Mouse (Mus musculus) cortical plate, adult 2 months (tissue): ENCODE data around the gene Ankrd16. TPM values are rescaled to one million over a fixed set of nuclear protein-coding genes. Genes with fewer than 3 reads are reported as not detected.

ENCODE experiments used
- H3K27ac ChIP-seq: fragments of 200-500 bp; 2 replicates; pipeline ENCODE4 v1.5.1; 2012; ENCODE audit warnings: low read length, control low read depth, inconsistent platforms; ENCODE audit not compliant: insufficient read depth
- H3K4me1 ChIP-seq: fragments of 200-500 bp; 2 replicates; pipeline ENCODE4 v1.6.1; 2011; ENCODE audit warnings: low read length; ENCODE audit not compliant: control insufficient read depth, insufficient read depth
- H3K4me3 ChIP-seq: fragments of 200-500 bp; 2 replicates; pipeline ENCODE4 v1.5.1; 2011; ENCODE audit warnings: mild to moderate bottlenecking, low read length, control low read depth; ENCODE audit not compliant: insufficient read depth
- CTCF ChIP-seq: fragments of 200-500 bp; IDR thresholded peaks from 2 replicates; pipeline ENCODE4 v1.5.1; 2011; ENCODE audit warnings: mild to moderate bottlenecking, control low read depth, low read length; ENCODE audit not compliant: insufficient read depth; ENCODE audit errors: extremely low read depth
- POLR2A ChIP-seq: fragments of 200-500 bp; IDR thresholded peaks from 2 replicates; pipeline ENCODE4 v1.6.1; 2011; ENCODE audit warnings: mild to moderate bottlenecking, low read length, control low read depth; ENCODE audit not compliant: insufficient read depth; ENCODE audit errors: extremely low read depth
- polyA plus RNA-seq: library from polyadenylated mRNA; depleted of rRNA; stranded (reverse); fragments of >200 nt; gene quantifications from 2 replicates; pipeline ENCODE4 v1.2.3, GENCODE M21; 2012; rRNA removed

Gene Ankrd16
- 96.0 and 107 TPM in 2 replicates for polyA plus RNA-seq

- peak within 1 kb of the TSS; percentile 95 for H3K27ac ChIP-seq
- peaks cover 6% of the 10 kb centered on the region for H3K4me1 ChIP-seq
- TF ChIP-seq POLR2A, result peak; percentile 89
- TF ChIP-seq CTCF, result no peak
- peak within 1 kb of the TSS; percentile 88 for H3K4me3 ChIP-seq
Measured at GRCm38 (mm10) chr2:11777091-11778068, at the start of gene Ankrd16, which contains the start of gene Fbh1. TSS of gene Ankrd16 (plus strand) at chr2:11777876. TSS of gene Fbh1 (minus strand) at chr2:11777582.

GRCm38 (mm10) chr2:11729091-11729490 lies 48.6 kb upstream of the Ankrd16 start:
- TF ChIP-seq POLR2A (no peak), CTCF (no peak)
- Histone ChIP-seq H3K27ac (no peak overlapping the region), H3K4me1 (peaks cover 1% of the 10 kb centered on the region), H3K4me3 (no peak overlapping the region)

DNA sequence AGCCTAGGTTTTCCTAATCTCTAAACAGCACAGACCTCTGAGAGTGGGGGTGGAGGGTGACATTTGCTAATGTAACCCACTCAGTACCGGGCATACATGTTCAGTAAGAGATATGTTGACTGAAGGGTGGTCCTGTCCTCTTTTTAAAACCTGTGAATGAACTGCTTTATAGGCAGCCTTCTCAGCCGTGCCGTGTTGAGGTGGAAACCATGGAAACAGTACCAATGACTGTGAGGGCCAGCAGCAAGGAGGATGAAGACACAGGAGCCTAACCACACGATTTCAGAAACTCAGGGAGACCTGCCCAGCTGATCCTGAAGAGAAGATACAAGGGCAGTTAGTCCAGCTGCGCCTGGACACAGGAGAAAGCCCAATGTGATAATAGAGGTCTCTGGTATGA lies 44.7 kb upstream of the Ankrd16 start:
- H3K4me3 ChIP-seq, result no peak overlapping the region
- TF ChIP-seq CTCF, result no peak
- TF ChIP-seq POLR2A, result no peak

DNA sequence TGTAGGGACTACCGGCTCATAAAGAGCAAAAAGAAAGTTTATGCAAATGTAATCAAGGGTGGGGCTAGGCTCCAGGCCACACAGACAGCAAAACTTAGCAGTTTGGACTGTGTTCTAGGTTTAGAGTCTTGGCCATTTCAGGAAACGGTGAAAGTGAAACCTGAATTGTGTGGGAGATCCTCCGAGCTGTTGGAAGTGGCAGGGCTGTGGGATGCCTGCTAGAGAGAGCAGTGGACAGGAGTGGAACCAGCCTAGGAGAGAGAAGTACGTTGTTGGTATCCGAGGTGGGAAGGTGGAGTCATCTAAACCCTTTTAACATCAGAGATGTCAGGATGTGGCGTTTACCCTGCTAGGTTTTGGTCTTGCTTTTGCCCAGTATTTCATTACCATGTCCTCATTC lies 41.8 kb upstream of the Ankrd16 start:
- Histone ChIP-seq H3K4me3 (no peak overlapping the region), H3K27ac (no peak overlapping the region), H3K4me1 (peaks cover 1% of the 10 kb centered on the region)
- TF ChIP-seq POLR2A (no peak), CTCF (no peak)

More for the DNA sequence above, 44.7 kb upstream of the Ankrd16 start:
- H3K27ac ChIP-seq, result no peak overlapping the region
- peaks cover 1% of the 10 kb centered on the region for H3K4me1 ChIP-seq

DNA sequence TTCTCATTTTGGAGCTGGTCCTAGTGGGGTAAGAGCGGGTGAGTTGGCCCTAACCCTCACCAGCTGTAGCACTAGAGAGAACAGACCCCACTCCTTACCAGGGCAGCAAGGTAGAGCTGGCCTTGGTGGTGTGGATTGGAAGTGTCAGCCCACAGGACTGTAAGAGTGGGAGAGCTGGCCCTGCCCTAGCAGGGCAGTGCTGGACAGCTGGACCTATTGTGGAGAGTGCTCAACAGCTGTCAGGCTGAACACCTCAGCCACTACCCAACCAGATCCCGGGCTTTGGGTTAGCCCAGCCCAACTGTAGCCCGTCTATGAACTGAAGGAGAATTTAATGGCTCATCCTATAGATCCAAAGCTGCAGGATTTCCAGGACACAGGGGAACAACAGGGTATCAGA lies 38.9 kb upstream of the Ankrd16 start:
- no peak overlapping the region for H3K4me3 ChIP-seq
- TF ChIP-seq POLR2A (no peak), CTCF (no peak)
- no peaks in the 10 kb centered on the region for H3K4me1 ChIP-seq
- no peak overlapping the region for H3K27ac ChIP-seq

DNA sequence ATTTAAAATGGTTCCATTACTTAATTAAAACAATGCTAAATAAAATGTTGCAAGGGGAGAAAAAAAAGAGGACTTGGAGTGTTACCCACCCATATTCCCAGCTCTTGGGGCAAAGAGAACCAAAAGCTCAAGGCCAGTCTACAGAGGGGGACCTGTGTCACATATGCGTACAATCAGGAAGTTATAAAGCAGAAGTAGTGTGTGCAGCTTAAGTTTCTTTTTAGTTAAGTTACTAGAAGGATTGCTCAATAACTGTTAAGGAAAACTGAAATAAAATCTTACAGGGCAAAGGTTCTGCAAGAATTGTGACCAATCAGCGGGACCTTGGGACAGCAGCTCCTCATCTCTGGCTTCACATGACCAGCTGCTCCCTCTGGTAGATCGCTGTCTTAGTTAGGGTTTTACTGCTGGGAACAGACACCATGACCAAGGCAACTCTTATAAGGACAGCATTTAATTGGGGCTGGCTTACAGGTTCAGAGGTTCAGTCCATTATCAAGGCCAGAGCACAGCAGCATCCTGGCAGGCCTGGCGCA lies 38.1 kb upstream of the Ankrd16 start:
- H3K27ac ChIP-seq, result no peak overlapping the region; the same call in 1 of the 2 replicates
- TF ChIP-seq CTCF, result no peak
- TF ChIP-seq POLR2A, result no peak
- no peak overlapping the region for H3K4me3 ChIP-seq

GRCm38 (mm10) chr2:11762541-11762940 lies 15.1 kb upstream of the Ankrd16 start:
- H3K4me1 ChIP-seq, result peaks cover 4% of the 10 kb centered on the region; the same call in 1 of the 2 replicates

More for the DNA sequence above, 38.1 kb upstream of the Ankrd16 start:
- no peaks in the 10 kb centered on the region for H3K4me1 ChIP-seq

GRCm38 (mm10) chr2:11765694-11766093 lies 12.0 kb upstream of the Ankrd16 start:
- Histone ChIP-seq H3K27ac (no peak overlapping the region), H3K4me3 (no peak overlapping the region), H3K4me1 (peaks cover 4% of the 10 kb centered on the region; the same call in 1 of the 2 replicates)
- TF ChIP-seq POLR2A (no peak), CTCF (no peak)

More at GRCm38 (mm10) chr2:11762541-11762940, 15.1 kb upstream of the Ankrd16 start:
- Histone ChIP-seq H3K27ac (no peak overlapping the region), H3K4me3 (no peak overlapping the region)
- TF ChIP-seq CTCF (no peak), POLR2A (no peak)

DNA sequence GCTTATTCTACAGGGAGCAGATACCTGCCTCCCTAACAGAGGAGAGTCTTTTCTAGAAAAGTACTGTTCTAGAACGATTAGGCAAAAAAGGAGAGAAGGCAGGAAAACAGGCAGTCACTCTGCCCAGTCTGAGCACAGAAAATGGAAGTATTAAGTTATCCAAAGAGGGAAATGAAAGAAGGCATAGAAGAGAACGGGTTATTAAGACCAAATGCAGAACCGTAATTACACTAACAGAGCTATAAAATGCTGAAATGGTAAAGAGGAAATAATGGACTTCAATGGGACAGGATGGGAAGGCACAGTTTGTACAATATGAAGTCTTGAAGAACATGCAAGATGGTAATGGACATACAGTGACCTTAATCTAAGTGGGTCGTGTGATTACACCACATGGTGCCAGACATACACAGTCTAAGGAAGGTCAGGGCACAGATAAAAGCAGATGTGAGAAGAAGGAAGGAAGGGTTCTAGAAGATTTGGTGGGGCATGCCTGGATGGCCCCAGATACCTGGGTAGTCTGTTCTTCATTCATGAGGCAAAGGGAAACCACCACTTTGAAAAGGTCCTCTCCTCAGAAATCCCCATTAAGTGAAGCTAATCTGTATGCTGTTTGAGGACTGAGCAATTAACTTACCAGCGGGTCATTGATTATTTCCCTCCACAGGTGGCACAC lies 11.1 kb upstream of the Ankrd16 start:
- Histone ChIP-seq H3K27ac (no peak overlapping the region), H3K4me3 (no peak overlapping the region), H3K4me1 (peaks cover 7% of the 10 kb centered on the region)
- TF ChIP-seq POLR2A, result no peak
- no peak for TF ChIP-seq CTCF
